Mouse (Mus musculus): ENCODE measurements around the gene Dtd1. TPM values are rescaled to one million over a fixed set of nuclear protein-coding genes. Genes with fewer than 3 reads are reported as not detected.

Gene Dtd1
- polyA plus RNA-seq, 1 experiment from 2014 or later: 42.8 TPM

GRCm38 (mm10) chr2:144741973-144742372 is 142.3 kb downstream of the Dtd1 start:
- no peak for DNase-seq (ENCODE audit: low spot score)
- no peak for ATAC-seq (replicated peaks; ENCODE audit: insufficient number of reproducible peaks, low FRiP score, low TSS enrichment, low read depth)
- 83% methylated on average over 10 of the region's 10 CpGs for WGBS
- Histone ChIP-seq H3K36me3 (replicated peaks; ENCODE audit: control insufficient read depth, insufficient read depth, low read depth, low read length) (no peaks in the 10 kb centered on the region), H3K4me2 (ENCODE audit: low read depth, low read length) (no peak overlapping the region), H3K27me3 (ENCODE audit: control insufficient read depth, insufficient read depth, low read length) (no peaks in the 10 kb centered on the region), H3K9me3 (replicated peaks; ENCODE audit: control insufficient read depth, low read length) (no peaks in the 10 kb centered on the region), H3K4me1 (ENCODE audit: control insufficient read depth, insufficient read depth, low read length) (no peaks in the 10 kb centered on the region), H3K9ac (replicated peaks; ENCODE audit: low read length) (no peak overlapping the region), H3K4me3 (ENCODE audit: low read depth, low read length) (no peak overlapping the region), H3K27ac (replicated peaks; ENCODE audit: low read depth, low read length) (no peak overlapping the region)

GRCm38 (mm10) chr2:144743316-144743715 is 143.6 kb downstream of the Dtd1 start:
- Histone ChIP-seq H3K4me3 (ENCODE audit: low read depth, low read length) (no peak overlapping the region), H3K9me3 (replicated peaks; ENCODE audit: control insufficient read depth, low read length) (no peaks in the 10 kb centered on the region), H3K4me2 (ENCODE audit: low read depth, low read length) (no peak overlapping the region), H3K9ac (replicated peaks; ENCODE audit: low read length) (no peak overlapping the region), H3K27me3 (ENCODE audit: control insufficient read depth, insufficient read depth, low read length) (no peaks in the 10 kb centered on the region), H3K27ac (replicated peaks; ENCODE audit: low read depth, low read length) (no peak overlapping the region), H3K36me3 (replicated peaks; ENCODE audit: control insufficient read depth, insufficient read depth, low read depth, low read length) (no peaks in the 10 kb centered on the region), H3K4me1 (ENCODE audit: control insufficient read depth, insufficient read depth, low read length) (no peaks in the 10 kb centered on the region)
- 84% methylated on average over 5 of the region's 5 CpGs for WGBS
- ATAC-seq (replicated peaks; ENCODE audit: insufficient number of reproducible peaks, low FRiP score, low TSS enrichment, low read depth) (no peak), DNase-seq (ENCODE audit: low spot score) (no peak)

- H3K4me1 ChIP-seq (ENCODE audit: control insufficient read depth, insufficient read depth, low read length): no peaks in the 10 kb centered on the region
- H3K27ac ChIP-seq (replicated peaks; ENCODE audit: low read depth, low read length): no peak overlapping the region
- H3K4me2 ChIP-seq (ENCODE audit: low read depth, low read length): no peak overlapping the region
- no peaks in the 10 kb centered on the region for H3K9me3 ChIP-seq (replicated peaks; ENCODE audit: control insufficient read depth, low read length)
- WGBS: 86% methylated on average over 2 of the region's 2 CpGs
- DNase-seq (ENCODE audit: low spot score): no peak
- no peak overlapping the region for H3K9ac ChIP-seq (replicated peaks; ENCODE audit: low read length)
- H3K36me3 ChIP-seq (replicated peaks; ENCODE audit: control insufficient read depth, insufficient read depth, low read depth, low read length): no peaks in the 10 kb centered on the region
- H3K27me3 ChIP-seq (ENCODE audit: control insufficient read depth, insufficient read depth, low read length): no peaks in the 10 kb centered on the region
- H3K4me3 ChIP-seq (ENCODE audit: low read depth, low read length): no peak overlapping the region
- no peak for ATAC-seq (replicated peaks; ENCODE audit: insufficient number of reproducible peaks, low FRiP score, low TSS enrichment, low read depth)
Measured at GRCm38 (mm10) chr2:144745266-144745665, 145.6 kb downstream of the Dtd1 start.

- Histone ChIP-seq H3K9ac (replicated peaks; ENCODE audit: low read length) (no peak overlapping the region), H3K36me3 (replicated peaks; ENCODE audit: control insufficient read depth, insufficient read depth, low read depth, low read length) (no peaks in the 10 kb centered on the region), H3K27ac (replicated peaks; ENCODE audit: low read depth, low read length) (no peak overlapping the region), H3K4me2 (ENCODE audit: low read depth, low read length) (no peak overlapping the region), H3K27me3 (ENCODE audit: control insufficient read depth, insufficient read depth, low read length) (no peaks in the 10 kb centered on the region), H3K4me1 (ENCODE audit: control insufficient read depth, insufficient read depth, low read length) (no peaks in the 10 kb centered on the region), H3K9me3 (replicated peaks; ENCODE audit: control insufficient read depth, low read length) (no peaks in the 10 kb centered on the region), H3K4me3 (ENCODE audit: low read depth, low read length) (no peak overlapping the region)
- DNase-seq (ENCODE audit: low spot score) (no peak), ATAC-seq (replicated peaks; ENCODE audit: insufficient number of reproducible peaks, low FRiP score, low TSS enrichment, low read depth) (no peak)
- WGBS: 77% methylated on average over 4 of the region's 4 CpGs
Measured at GRCm38 (mm10) chr2:144746046-144746783, 146.5 kb downstream of the Dtd1 start.

GRCm38 (mm10) chr2:144753604-144754003 is 153.9 kb downstream of the Dtd1 start:
- H3K4me3 ChIP-seq (ENCODE audit: low read depth, low read length): no peak overlapping the region
- no peaks in the 10 kb centered on the region for H3K36me3 ChIP-seq (replicated peaks; ENCODE audit: control insufficient read depth, insufficient read depth, low read depth, low read length)
- H3K27me3 ChIP-seq (ENCODE audit: control insufficient read depth, insufficient read depth, low read length): no peaks in the 10 kb centered on the region
- H3K9me3 ChIP-seq (replicated peaks; ENCODE audit: control insufficient read depth, low read length): no peaks in the 10 kb centered on the region
- no peak overlapping the region for H3K9ac ChIP-seq (replicated peaks; ENCODE audit: low read length)
- DNase-seq (ENCODE audit: low spot score): no peak
- H3K27ac ChIP-seq (replicated peaks; ENCODE audit: low read depth, low read length): no peak overlapping the region
- 79% methylated on average over 6 of the region's 6 CpGs for WGBS
- no peaks in the 10 kb centered on the region for H3K4me1 ChIP-seq (ENCODE audit: control insufficient read depth, insufficient read depth, low read length)
- no peak overlapping the region for H3K4me2 ChIP-seq (ENCODE audit: low read depth, low read length)
- ATAC-seq (replicated peaks; ENCODE audit: insufficient number of reproducible peaks, low FRiP score, low TSS enrichment, low read depth): no peak

- 95% methylated on average over 2 of the region's 2 CpGs for WGBS
- no peaks in the 10 kb centered on the region for H3K9me3 ChIP-seq (replicated peaks; ENCODE audit: control insufficient read depth, low read length)
- H3K4me3 ChIP-seq (ENCODE audit: low read depth, low read length): no peak overlapping the region
- no peak overlapping the region for H3K4me2 ChIP-seq (ENCODE audit: low read depth, low read length)
- no peak overlapping the region for H3K27ac ChIP-seq (replicated peaks; ENCODE audit: low read depth, low read length)
- ATAC-seq (replicated peaks; ENCODE audit: insufficient number of reproducible peaks, low FRiP score, low TSS enrichment, low read depth): no peak
- DNase-seq (ENCODE audit: low spot score): no peak
- no peaks in the 10 kb centered on the region for H3K4me1 ChIP-seq (ENCODE audit: control insufficient read depth, insufficient read depth, low read length)
- no peaks in the 10 kb centered on the region for H3K27me3 ChIP-seq (ENCODE audit: control insufficient read depth, insufficient read depth, low read length)
- no peaks in the 10 kb centered on the region for H3K36me3 ChIP-seq (replicated peaks; ENCODE audit: control insufficient read depth, insufficient read depth, low read depth, low read length)
- H3K9ac ChIP-seq (replicated peaks; ENCODE audit: low read length): no peak overlapping the region
Measured at GRCm38 (mm10) chr2:144755016-144755415, 155.3 kb downstream of the Dtd1 start.

- Histone ChIP-seq H3K4me3 (ENCODE audit: low read depth, low read length) (no peak overlapping the region), H3K9ac (replicated peaks; ENCODE audit: low read length) (no peak overlapping the region), H3K9me3 (replicated peaks; ENCODE audit: control insufficient read depth, low read length) (no peaks in the 10 kb centered on the region), H3K27ac (replicated peaks; ENCODE audit: low read depth, low read length) (no peak overlapping the region), H3K4me2 (ENCODE audit: low read depth, low read length) (no peak overlapping the region), H3K4me1 (ENCODE audit: control insufficient read depth, insufficient read depth, low read length) (no peaks in the 10 kb centered on the region), H3K36me3 (replicated peaks; ENCODE audit: control insufficient read depth, insufficient read depth, low read depth, low read length) (no peaks in the 10 kb centered on the region), H3K27me3 (ENCODE audit: control insufficient read depth, insufficient read depth, low read length) (no peaks in the 10 kb centered on the region)
- no peak for DNase-seq (ENCODE audit: low spot score)
- 88% methylated on average over 6 of the region's 6 CpGs for WGBS
- no peak for ATAC-seq (replicated peaks; ENCODE audit: insufficient number of reproducible peaks, low FRiP score, low TSS enrichment, low read depth)
Measured at GRCm38 (mm10) chr2:144760666-144761065, 161.0 kb downstream of the Dtd1 start.

GRCm38 (mm10) chr2:144763706-144764105 is 164.0 kb downstream of the Dtd1 start:
- DNase-seq (ENCODE audit: low spot score): no peak
- Histone ChIP-seq H3K27me3 (ENCODE audit: control insufficient read depth, insufficient read depth, low read length) (no peaks in the 10 kb centered on the region), H3K4me2 (ENCODE audit: low read depth, low read length) (no peak overlapping the region), H3K9me3 (replicated peaks; ENCODE audit: control insufficient read depth, low read length) (no peaks in the 10 kb centered on the region), H3K36me3 (replicated peaks; ENCODE audit: control insufficient read depth, insufficient read depth, low read depth, low read length) (no peaks in the 10 kb centered on the region), H3K9ac (replicated peaks; ENCODE audit: low read length) (no peak overlapping the region), H3K4me3 (ENCODE audit: low read depth, low read length) (no peak overlapping the region), H3K4me1 (ENCODE audit: control insufficient read depth, insufficient read depth, low read length) (no peaks in the 10 kb centered on the region), H3K27ac (replicated peaks; ENCODE audit: low read depth, low read length) (no peak overlapping the region)
- 88% methylated on average over 9 of the region's 9 CpGs for WGBS
- no peak for ATAC-seq (replicated peaks; ENCODE audit: insufficient number of reproducible peaks, low FRiP score, low TSS enrichment, low read depth)
